8 mouse cellular contexts compared by ENCODE assay signal in genomic region chr5:123974616-123975111, GRCm38 (mm10). TPM values are rescaled to one million over a fixed set of nuclear protein-coding genes. Genes with fewer than 3 reads are reported as not detected.
DNase-seq lines count a peak whose midpoint lies in the region; ATAC-seq and TF ChIP-seq lines count a peak whose summit lies in the region.

No protein-coding gene starts in this region.

- 13% methylated on average over 11 of the region's 11 CpGs for WGBS in kidney, adult 2 months
- WGBS in embryonic facial prominence, embryonic 13.5 days, result 40% methylated on average over 11 of the region's 11 CpGs
- 20% methylated on average over 11 of the region's 11 CpGs for WGBS in intestine, postnatal 0 days
- 20% methylated on average over 11 of the region's 11 CpGs for WGBS in stomach, embryonic 15.5 days

- no peaks in the 10 kb centered on the region for H3K27me3 ChIP-seq in kidney, adult 2 months (replicated peaks; ENCODE audit: control insufficient read depth, insufficient read depth, low read length)
- H3K27me3 ChIP-seq in embryonic facial prominence, embryonic 13.5 days, result peaks cover 25% of the 10 kb centered on the region
- no peaks in the 10 kb centered on the region for H3K27me3 ChIP-seq in intestine, postnatal 0 days (replicated peaks; ENCODE audit: control insufficient read depth, insufficient read depth, low read length)
- H3K27me3 ChIP-seq in stomach, embryonic 15.5 days (replicated peaks), result peaks cover 6% of the 10 kb centered on the region; the same call in 1 of the 2 replicates

- H3K36me3 ChIP-seq in kidney, adult 2 months (ENCODE audit: control insufficient read depth, insufficient read depth, low read length), result no peaks in the 10 kb centered on the region
- H3K36me3 ChIP-seq in embryonic facial prominence, embryonic 13.5 days, result no peaks in the 10 kb centered on the region
- no peaks in the 10 kb centered on the region for H3K36me3 ChIP-seq in intestine, postnatal 0 days (ENCODE audit: control insufficient read depth, insufficient read depth)
- no peaks in the 10 kb centered on the region for H3K36me3 ChIP-seq in stomach, embryonic 15.5 days

- H3K4me1 ChIP-seq in kidney, adult 2 months (ENCODE audit: control insufficient read depth, insufficient read depth, low read length), result peaks cover 31% of the 10 kb centered on the region
- peaks cover 32% of the 10 kb centered on the region for H3K4me1 ChIP-seq in embryonic facial prominence, embryonic 13.5 days
- H3K4me1 ChIP-seq in intestine, postnatal 0 days (replicated peaks; ENCODE audit: control insufficient read depth, insufficient read depth, low read length), result 0 out of 2 replicates have a peak, but pooled peaks cover 10% of the 10 kb centered on the region
- peaks cover 17% of the 10 kb centered on the region for H3K4me1 ChIP-seq in stomach, embryonic 15.5 days

- TF ChIP-seq POLR2A in kidney, adult 2 months (IDR thresholded peaks at IDR 0.05; ENCODE audit: low read depth, low read length), result no peak

- H3K9ac ChIP-seq in embryonic facial prominence, embryonic 13.5 days, result no peak overlapping the region
- peak overlapping the region; percentile 70; the same call in 1 of the 2 replicates for H3K9ac ChIP-seq in intestine, postnatal 0 days (ENCODE audit: low read depth, low read length)
- no peak overlapping the region for H3K9ac ChIP-seq in stomach, embryonic 15.5 days

- no peak for TF ChIP-seq CTCF in kidney, adult 2 months (conservative IDR thresholded peaks at IDR 0.05; ENCODE audit: insufficient read depth, insufficient read length, low read depth, low read length)
- no peak for TF ChIP-seq CTCF in intestine, postnatal 0 days (IDR thresholded peaks at IDR 0.05; ENCODE audit: low read depth)

- no peak for ATAC-seq in embryonic facial prominence, embryonic 13.5 days (ENCODE audit: insufficient number of reproducible peaks, insufficient read depth, low FRiP score, low TSS enrichment, low read depth)
- ATAC-seq in intestine, postnatal 0 days, result no peak
- peak; percentile 77 for ATAC-seq in megakaryocyte, adult 5-6 weeks (ENCODE audit: poor library complexity, severe bottlenecking)
- no peak for ATAC-seq in stomach, embryonic 15.5 days (ENCODE audit: insufficient read depth, low FRiP score, low read depth)

- H3K9me3 ChIP-seq in embryonic facial prominence, embryonic 13.5 days, result no peaks in the 10 kb centered on the region
- H3K9me3 ChIP-seq in intestine, postnatal 0 days (ENCODE audit: control insufficient read depth), result no peaks in the 10 kb centered on the region
- H3K9me3 ChIP-seq in stomach, embryonic 15.5 days, result no peaks in the 10 kb centered on the region

- H3K4me3 ChIP-seq in kidney, adult 2 months (ENCODE audit: insufficient read depth, low read depth, low read length), result peak overlapping the region; percentile 37
- H3K4me3 ChIP-seq in embryonic facial prominence, embryonic 13.5 days, result peak overlapping the region; percentile 75
- peak overlapping the region; percentile 50 for H3K4me3 ChIP-seq in intestine, postnatal 0 days (ENCODE audit: low read depth, low read length)
- H3K4me3 ChIP-seq in stomach, embryonic 15.5 days (replicated peaks), result peak overlapping the region; percentile 74

- H3K27ac ChIP-seq in kidney, adult 2 months (ENCODE audit: insufficient read depth, low read depth, low read length), result peak overlapping the region; percentile 83
- no peak overlapping the region for H3K27ac ChIP-seq in embryonic facial prominence, embryonic 13.5 days
- peak overlapping the region; percentile 90 for H3K27ac ChIP-seq in intestine, postnatal 0 days (ENCODE audit: low read depth, low read length)
- peak overlapping the region; percentile 84 for H3K27ac ChIP-seq in stomach, embryonic 15.5 days

- peak overlapping the region; percentile 95 for H3K4me2 ChIP-seq in embryonic facial prominence, embryonic 13.5 days
- H3K4me2 ChIP-seq in intestine, postnatal 0 days (replicated peaks; ENCODE audit: low read depth), result peak overlapping the region; percentile 75
- H3K4me2 ChIP-seq in stomach, embryonic 15.5 days, result peak overlapping the region; percentile 78

- DNase-seq in kidney, adult 2 months, result peak; percentile 55
- DNase-seq in kidney, postnatal 25 days, result no peak
- DNase-seq in gastrocnemius, postnatal 10 days, result no peak
- no peak for DNase-seq in left cerebral cortex, adult 18-20 months (ENCODE audit: low spot score in 2 of 2)

RNA-seq across cellular contexts. Expression of gene Hip1r, which starts 1.2 kb away (rescaled TPM):
- 18.3 and 19.2 TPM in 2 replicates for polyA plus RNA-seq in kidney, adult 2 months (2012; rRNA removed)
- polyA plus RNA-seq in embryonic facial prominence, embryonic 13.5 days (2015; fragmentation: Nextera tagmentation; extraction: Ambion mirVana), result 9.6 and 12.3 TPM in 2 replicates
- 18.3 and 22.6 TPM in 2 replicates for polyA plus RNA-seq in intestine, postnatal 0 days (2015; fragmentation: Nextera tagmentation; extraction: Ambion mirVana)
- total RNA-seq in megakaryocyte, adult 5-6 weeks (2015), result 6.0 and 6.6 TPM in 2 replicates
- total RNA-seq in megakaryocyte, adult 5-6 weeks (2017), result 12.1 and 13.0 TPM in 2 replicates
- 24.0 and 27.0 TPM in 2 replicates for polyA plus RNA-seq in stomach, embryonic 15.5 days (2015; fragmentation: Nextera tagmentation; extraction: Ambion mirVana)
- total RNA-seq in gastrocnemius, postnatal 10 days (2021), result 1 to 10 TPM; 8.2 to 9.0 TPM
- total RNA-seq in left cerebral cortex, adult 18-20 months (2021), result 10 to 100 TPM; 66.5 to 67.7 TPM

RNA-seq across cellular contexts. Expression of gene Ccdc62, which starts 44.2 kb away (rescaled TPM):
- polyA plus RNA-seq in kidney, adult 2 months (2012; rRNA removed), result 3.7 and 4.1 TPM in 2 replicates
- polyA plus RNA-seq in embryonic facial prominence, embryonic 13.5 days (2015; fragmentation: Nextera tagmentation; extraction: Ambion mirVana), result 8.6 and 9.5 TPM in 2 replicates
- 3.8 and 4.0 TPM in 2 replicates for polyA plus RNA-seq in intestine, postnatal 0 days (2015; fragmentation: Nextera tagmentation; extraction: Ambion mirVana)
- 1.1 and 1.5 TPM in 2 replicates for total RNA-seq in megakaryocyte, adult 5-6 weeks (2015)
- 0.16 and 0.62 TPM in 2 replicates for total RNA-seq in megakaryocyte, adult 5-6 weeks (2017)
- polyA plus RNA-seq in stomach, embryonic 15.5 days (2015; fragmentation: Nextera tagmentation; extraction: Ambion mirVana), result 5.6 and 7.0 TPM in 2 replicates
- 1 to 10 TPM; 2.3 to 3.6 TPM for total RNA-seq in gastrocnemius, postnatal 10 days (2021)
- 1 to 10 TPM; 2.5 to 2.7 TPM for total RNA-seq in left cerebral cortex, adult 18-20 months (2021)

RNA-seq across cellular contexts. Expression of gene Gm43518, which starts 47.4 kb away (rescaled TPM):
- polyA plus RNA-seq in kidney, adult 2 months (2012; rRNA removed), result 0.56 and 0.64 TPM in 2 replicates
- polyA plus RNA-seq in embryonic facial prominence, embryonic 13.5 days (2015; fragmentation: Nextera tagmentation; extraction: Ambion mirVana), result 3.9 and 4.6 TPM in 2 replicates
- 0.35 and 0.41 TPM in 2 replicates for polyA plus RNA-seq in intestine, postnatal 0 days (2015; fragmentation: Nextera tagmentation; extraction: Ambion mirVana)
- total RNA-seq in megakaryocyte, adult 5-6 weeks (2015), result not detected in 2 replicates
- 0.73 TPM in 1 of 2 replicates, not detected in the other for total RNA-seq in megakaryocyte, adult 5-6 weeks (2017)
- 2.4 and 3.4 TPM in 2 replicates for polyA plus RNA-seq in stomach, embryonic 15.5 days (2015; fragmentation: Nextera tagmentation; extraction: Ambion mirVana)
- under 1 TPM; 0.52 to 0.77 TPM for total RNA-seq in gastrocnemius, postnatal 10 days (2021)
- total RNA-seq in left cerebral cortex, adult 18-20 months (2021), result 1 to 10 TPM in 1 of 2 experiments, under 1 TPM in 1; 0.80 to 1.1 TPM

RNA-seq across cellular contexts. Expression of gene Vps37b, which starts 57.4 kb away (rescaled TPM):
- polyA plus RNA-seq in kidney, adult 2 months (2012; rRNA removed), result 22.6 and 24.1 TPM in 2 replicates
- polyA plus RNA-seq in embryonic facial prominence, embryonic 13.5 days (2015; fragmentation: Nextera tagmentation; extraction: Ambion mirVana), result 39.0 and 46.0 TPM in 2 replicates
- 16.7 and 17.8 TPM in 2 replicates for polyA plus RNA-seq in intestine, postnatal 0 days (2015; fragmentation: Nextera tagmentation; extraction: Ambion mirVana)
- 28.9 and 29.2 TPM in 2 replicates for total RNA-seq in megakaryocyte, adult 5-6 weeks (2015)
- total RNA-seq in megakaryocyte, adult 5-6 weeks (2017), result 29.1 and 29.9 TPM in 2 replicates
- polyA plus RNA-seq in stomach, embryonic 15.5 days (2015; fragmentation: Nextera tagmentation; extraction: Ambion mirVana), result 36.2 and 37.1 TPM in 2 replicates
- total RNA-seq in gastrocnemius, postnatal 10 days (2021), result 10 to 100 TPM; 11.9 to 13.4 TPM
- total RNA-seq in left cerebral cortex, adult 18-20 months (2021), result 10 to 100 TPM; 43.2 to 50.5 TPM
